Mouse (Mus musculus): ENCODE data around the gene Cd68. TPM values are rescaled to one million over a fixed set of nuclear protein-coding genes. Genes with fewer than 3 reads are reported as not detected.
"Not testable (repeated sequence)": the region's sequence is repeated elsewhere in the genome, so short reads cannot be mapped to it uniquely, and the experiment has no call there.

Gene Cd68
- total and polyA plus RNA-seq, 3 experiments = 2.3 to 6.1 TPM; not detected in 1

DNA sequence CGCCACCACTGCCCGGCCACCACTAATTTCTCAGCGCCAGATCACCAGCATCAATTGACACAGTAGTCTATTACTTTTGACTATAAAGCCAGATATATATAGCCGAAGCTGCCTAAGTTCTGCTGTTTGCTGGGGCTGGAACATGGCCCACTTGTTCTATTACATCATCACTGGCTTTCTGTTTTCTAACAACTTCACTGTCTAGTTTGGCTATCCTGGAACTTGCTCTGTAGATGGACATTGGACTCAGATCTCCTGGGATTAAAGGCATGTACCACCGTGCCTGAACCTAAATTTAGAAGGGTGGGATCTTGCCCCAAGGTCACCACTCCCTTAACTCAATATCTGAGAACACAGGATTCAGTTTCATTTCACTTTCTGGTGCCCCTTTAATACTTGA, 20.1 kb downstream of the Cd68 start:
- Histone ChIP-seq H3K4me1 (ENCODE audit: insufficient read depth, low read depth, low read length) (peaks cover 9% of the 10 kb centered on the region), H3K27me3 (ENCODE audit: insufficient read depth, low read length) (no peaks in the 10 kb centered on the region)
- ATAC-seq (ENCODE audit: extremely low read depth, insufficient number of reproducible peaks, low FRiP score, poor library complexity, severe bottlenecking) = no peak

GRCm38 (mm10) chr11:69635471-69635870, 30.5 kb downstream of the Cd68 start:
- no peak for TF ChIP-seq TAL1 (conservative IDR thresholded peaks at IDR 0.05; ENCODE audit: low read depth, low read length)
- TF ChIP-seq CTCF (IDR thresholded peaks at IDR 0.05; ENCODE audit: low read depth, low read length) = no peak
- no peak for TF ChIP-seq GATA1 (IDR thresholded peaks at IDR 0.05; ENCODE audit: borderline replicate concordance, low read length)
- no peak for TF ChIP-seq GATA2 (IDR thresholded peaks at IDR 0.05; ENCODE audit: borderline replicate concordance, low read depth, low read length)
- TF ChIP-seq POLR2AphosphoS5 (IDR thresholded peaks at IDR 0.05; ENCODE audit: insufficient replicate concordance, low read depth, low read length) = no peak
- Histone ChIP-seq H3K4me3 (ENCODE audit: low read depth, low read length) (no peak overlapping the region), H3K36me3 (replicated peaks) (peaks cover 43% of the 10 kb centered on the region), H3K4me1 (ENCODE audit: insufficient read depth, low read depth, low read length) (peaks cover 46% of the 10 kb centered on the region), H3K9me3 (replicated peaks) (no peaks in the 10 kb centered on the region), H3K27me3 (ENCODE audit: insufficient read depth, low read length) (no peaks in the 10 kb centered on the region)
- DNase-seq (ENCODE audit: low spot score) (no peak), ATAC-seq (ENCODE audit: extremely low read depth, insufficient number of reproducible peaks, low FRiP score, poor library complexity, severe bottlenecking) (no peak)

More for the DNA sequence above, 20.1 kb downstream of the Cd68 start:
- no peak overlapping the region for H3K4me3 ChIP-seq (ENCODE audit: low read depth, low read length)
- no peaks in the 10 kb centered on the region for H3K9me3 ChIP-seq (replicated peaks)
- TF ChIP-seq TAL1 (conservative IDR thresholded peaks at IDR 0.05; ENCODE audit: low read depth, low read length) (no peak), GATA1 (IDR thresholded peaks at IDR 0.05; ENCODE audit: borderline replicate concordance, low read length) (no peak), CTCF (IDR thresholded peaks at IDR 0.05; ENCODE audit: low read depth, low read length) (no peak), GATA2 (IDR thresholded peaks at IDR 0.05; ENCODE audit: borderline replicate concordance, low read depth, low read length) (no peak), POLR2AphosphoS5 (IDR thresholded peaks at IDR 0.05; ENCODE audit: insufficient replicate concordance, low read depth, low read length) (no peak)
- H3K36me3 ChIP-seq (replicated peaks) = peaks cover 95% of the 10 kb centered on the region
- no peak for DNase-seq (ENCODE audit: low spot score)

DNA sequence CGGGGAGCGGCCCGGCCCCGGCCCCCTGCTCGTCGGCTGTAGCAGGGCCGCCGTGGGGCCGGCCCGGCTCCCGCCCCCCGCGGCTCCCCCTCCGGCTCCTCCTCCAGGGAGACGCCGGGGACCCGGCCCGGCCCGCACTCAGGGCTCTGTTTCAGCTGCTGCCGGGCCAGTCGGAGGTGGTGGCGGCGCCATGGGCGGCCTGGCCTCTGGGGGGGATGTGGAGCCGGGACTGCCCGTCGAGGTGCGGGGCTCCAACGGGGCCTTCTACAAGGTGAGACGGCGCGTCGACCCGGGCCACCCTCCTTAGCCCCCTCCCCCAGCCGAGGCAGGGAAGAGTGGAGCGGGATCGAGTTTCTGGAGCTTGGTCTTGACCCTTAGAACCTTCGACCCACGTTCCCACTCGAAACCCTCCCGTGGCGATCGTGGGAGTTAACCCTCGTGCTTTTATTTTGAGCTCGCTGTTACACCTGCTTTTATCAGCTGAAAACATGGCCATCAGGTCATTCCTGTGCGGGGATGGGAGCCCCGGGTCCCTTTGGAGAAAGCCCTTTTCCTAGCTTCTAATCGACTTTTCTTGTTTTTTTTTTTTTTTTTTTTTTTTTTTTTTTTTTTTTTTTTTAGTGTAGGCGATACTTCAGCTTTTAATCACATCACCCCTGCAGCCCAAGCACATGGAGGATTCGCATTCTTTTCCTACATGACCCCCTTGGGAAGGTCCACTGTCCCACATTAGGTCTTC, 32.7 kb downstream of the Cd68 start:
- ATAC-seq (ENCODE audit: extremely low read depth, insufficient number of reproducible peaks, low FRiP score, poor library complexity, severe bottlenecking) = no peak
- TF ChIP-seq GATA2 (IDR thresholded peaks at IDR 0.05; ENCODE audit: borderline replicate concordance, low read depth, low read length) = no peak
- no peak for TF ChIP-seq GATA1 (IDR thresholded peaks at IDR 0.05; ENCODE audit: borderline replicate concordance, low read length)
- TF ChIP-seq CTCF (IDR thresholded peaks at IDR 0.05; ENCODE audit: low read depth, low read length) = no peak
- no peak for TF ChIP-seq POLR2AphosphoS5 (IDR thresholded peaks at IDR 0.05; ENCODE audit: insufficient replicate concordance, low read depth, low read length)
- TF ChIP-seq TAL1 (conservative IDR thresholded peaks at IDR 0.05; ENCODE audit: low read depth, low read length) = no peak
- peak; percentile 70 for DNase-seq (ENCODE audit: low spot score)

DNA sequence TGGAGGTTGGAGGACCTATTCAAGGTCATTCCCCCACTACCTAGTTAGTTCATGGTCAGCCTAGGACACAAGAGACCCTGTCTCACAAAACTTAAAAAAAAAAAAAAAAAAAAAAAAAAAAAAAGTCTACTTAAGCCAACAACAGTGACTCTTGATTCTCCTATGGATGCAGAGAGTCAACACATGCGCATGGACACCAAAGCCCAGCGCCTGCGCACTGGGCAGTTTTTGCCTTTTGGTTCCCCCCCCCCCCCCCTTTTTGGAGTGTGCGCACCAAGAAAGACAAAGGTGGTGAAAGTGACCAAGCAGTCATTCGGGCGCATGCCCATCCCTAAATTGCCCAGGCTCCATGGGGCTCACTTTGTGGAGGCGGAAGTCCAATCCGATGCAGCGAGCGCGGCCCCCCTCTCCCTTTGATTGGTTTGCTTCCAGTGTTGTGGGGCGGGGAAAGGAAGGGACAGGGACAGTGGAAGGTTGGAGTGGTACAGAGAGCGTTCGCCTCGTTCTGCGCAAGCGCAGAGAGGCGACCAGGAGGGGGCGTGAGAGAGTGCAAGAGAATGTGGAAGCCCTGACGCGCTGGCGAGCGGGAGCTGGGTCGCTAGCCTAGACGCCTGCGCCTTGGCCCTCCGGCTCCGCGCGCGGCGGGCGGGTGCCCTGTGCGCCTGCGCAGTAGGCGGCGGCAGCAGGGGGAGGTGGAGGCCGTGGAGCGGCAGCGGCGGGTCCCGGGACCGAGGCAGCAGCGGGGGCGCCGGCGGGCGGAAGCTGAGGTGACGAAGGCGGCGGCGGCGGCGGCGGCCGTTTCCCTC, 33.5 kb downstream of the Cd68 start, which contains the start of gene Fxr2:
Gene Fxr2 (plus strand): TSS at position 707 of the 806 bp plus-strand sequence.
- no peaks in the 10 kb centered on the region for H3K9me3 ChIP-seq (replicated peaks)
- 0 out of 2 replicates have a peak, but pooled peaks have one; percentile 14 for TF ChIP-seq CTCF (IDR thresholded peaks at IDR 0.05; ENCODE audit: low read depth, low read length)
- no peak for TF ChIP-seq GATA2 (IDR thresholded peaks at IDR 0.05; ENCODE audit: borderline replicate concordance, low read depth, low read length)
- ATAC-seq (ENCODE audit: extremely low read depth, insufficient number of reproducible peaks, low FRiP score, poor library complexity, severe bottlenecking) (peak; percentile 96), DNase-seq (ENCODE audit: low spot score) (peak; percentile 94)
- H3K4me3 ChIP-seq (ENCODE audit: low read depth, low read length) = peak within 1 kb of the TSS; percentile 90
- peaks cover 50% of the 10 kb centered on the region for H3K4me1 ChIP-seq (ENCODE audit: insufficient read depth, low read depth, low read length)
- peaks cover 19% of the 10 kb centered on the region for H3K36me3 ChIP-seq (replicated peaks)
- no peaks in the 10 kb centered on the region for H3K27me3 ChIP-seq (ENCODE audit: insufficient read depth, low read length)

More for the DNA sequence above, 32.7 kb downstream of the Cd68 start:
- Histone ChIP-seq H3K4me1 (ENCODE audit: insufficient read depth, low read depth, low read length) (peaks cover 49% of the 10 kb centered on the region), H3K4me3 (ENCODE audit: low read depth, low read length) (peak overlapping the region; percentile 90), H3K36me3 (replicated peaks) (peaks cover 25% of the 10 kb centered on the region), H3K9me3 (replicated peaks) (no peaks in the 10 kb centered on the region), H3K27me3 (ENCODE audit: insufficient read depth, low read length) (no peaks in the 10 kb centered on the region)

DNA sequence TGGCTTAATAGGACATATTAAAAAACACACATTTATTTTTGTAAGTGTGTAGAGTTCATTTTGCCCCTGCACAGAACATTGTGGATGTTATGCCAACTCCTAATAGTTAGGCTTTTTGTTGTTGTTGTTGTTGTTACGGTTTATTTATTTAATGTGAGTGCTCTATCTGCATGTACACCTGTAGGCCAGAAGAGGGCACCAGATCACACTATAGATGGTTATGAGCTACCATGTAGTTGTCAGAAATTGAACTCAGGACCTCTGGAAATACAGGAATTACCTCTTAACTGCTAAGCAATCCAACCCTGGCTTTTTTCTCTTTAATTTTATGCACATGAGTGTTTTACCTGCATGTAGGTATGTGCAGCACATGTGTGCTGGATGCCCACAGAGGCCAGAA, 36.2 kb downstream of the Cd68 start:
- no peaks in the 10 kb centered on the region for H3K9me3 ChIP-seq (replicated peaks)
- peak; percentile 34; the same call in 1 of the 2 replicates for TF ChIP-seq CTCF (IDR thresholded peaks at IDR 0.05; ENCODE audit: low read depth, low read length)
- TF ChIP-seq POLR2AphosphoS5 (IDR thresholded peaks at IDR 0.05; ENCODE audit: insufficient replicate concordance, low read depth, low read length) = no peak
- no peak overlapping the region for H3K4me3 ChIP-seq (ENCODE audit: low read depth, low read length)
- peaks cover 31% of the 10 kb centered on the region for H3K4me1 ChIP-seq (ENCODE audit: insufficient read depth, low read depth, low read length)
- H3K36me3 ChIP-seq (replicated peaks) = no peaks in the 10 kb centered on the region
- no peaks in the 10 kb centered on the region for H3K27me3 ChIP-seq (ENCODE audit: insufficient read depth, low read length)
- DNase-seq (ENCODE audit: low spot score) (no peak), ATAC-seq (ENCODE audit: extremely low read depth, insufficient number of reproducible peaks, low FRiP score, poor library complexity, severe bottlenecking) (no peak)

- Histone ChIP-seq H3K9me3 (replicated peaks) (no peaks in the 10 kb centered on the region), H3K27me3 (ENCODE audit: insufficient read depth, low read length) (no peaks in the 10 kb centered on the region), H3K36me3 (replicated peaks) (no peaks in the 10 kb centered on the region), H3K4me1 (ENCODE audit: insufficient read depth, low read depth, low read length) (peaks cover 20% of the 10 kb centered on the region), H3K4me3 (ENCODE audit: low read depth, low read length) (no peak overlapping the region)
- ATAC-seq (ENCODE audit: extremely low read depth, insufficient number of reproducible peaks, low FRiP score, poor library complexity, severe bottlenecking) (no peak), DNase-seq (ENCODE audit: low spot score) (no peak)
- TF ChIP-seq CTCF (IDR thresholded peaks at IDR 0.05; ENCODE audit: low read depth, low read length) (peak; percentile 98), TAL1 (conservative IDR thresholded peaks at IDR 0.05; ENCODE audit: low read depth, low read length) (no peak), GATA2 (IDR thresholded peaks at IDR 0.05; ENCODE audit: borderline replicate concordance, low read depth, low read length) (no peak), GATA1 (IDR thresholded peaks at IDR 0.05; ENCODE audit: borderline replicate concordance, low read length) (no peak), POLR2AphosphoS5 (IDR thresholded peaks at IDR 0.05; ENCODE audit: insufficient replicate concordance, low read depth, low read length) (no peak)
Observed at GRCm38 (mm10) chr11:69628286-69628685, 37.7 kb downstream of the Cd68 start.

DNA sequence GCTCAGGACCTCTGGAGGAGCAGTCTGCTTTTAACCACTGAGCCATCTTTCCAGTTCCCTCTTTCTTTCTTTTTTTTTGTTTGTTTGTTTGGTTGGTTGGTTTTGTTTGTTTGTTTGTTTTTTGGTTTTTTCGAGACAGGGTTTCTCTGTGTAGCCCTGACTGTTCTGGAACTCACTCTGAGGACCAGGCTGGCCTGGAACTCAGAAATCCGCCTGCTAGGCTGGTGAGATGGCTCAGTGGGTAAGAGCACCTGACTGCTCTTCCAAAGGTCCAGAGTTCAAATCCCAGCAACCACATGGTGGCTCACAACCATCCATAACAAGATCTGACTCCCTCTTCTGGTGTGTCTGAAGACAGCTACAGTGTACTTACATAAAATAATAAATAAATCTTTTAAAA, 41.6 kb downstream of the Cd68 start:
- H3K9me3 ChIP-seq (replicated peaks); H3K4me3 ChIP-seq (ENCODE audit: low read depth, low read length); H3K36me3 ChIP-seq (replicated peaks); H3K27me3 ChIP-seq (ENCODE audit: insufficient read depth, low read length); ATAC-seq (ENCODE audit: extremely low read depth, insufficient number of reproducible peaks, low FRiP score, poor library complexity, severe bottlenecking); DNase-seq (ENCODE audit: low spot score): not testable (repeated sequence)
- peaks cover 38% of the 10 kb centered on the region for H3K4me1 ChIP-seq (ENCODE audit: insufficient read depth, low read depth, low read length)

Data from G1E (cell line).